Mouse (Mus musculus): ENCODE measurements around the gene Gpr87.

The Gpr87 gene

GRCm38 (mm10) chr3:59187336-59187735 is 7.6 kb downstream of the Gpr87 start:
- no peak for DNase-seq (ENCODE audit: low read depth)

GRCm38 (mm10) chr3:59185662-59186061 is 9.2 kb downstream of the Gpr87 start:
- no peak for DNase-seq (ENCODE audit: low read depth)

GRCm38 (mm10) chr3:59182129-59182528 is 12.8 kb downstream of the Gpr87 start:
- DNase-seq (ENCODE audit: low read depth): no peak

- DNase-seq (ENCODE audit: low read depth): peak; percentile 28
These were observed 13.8 kb downstream of the Gpr87 start for GRCm38 (mm10) chr3:59181134-59181533.

GRCm38 (mm10) chr3:59176871-59177270 is 18.0 kb downstream of the Gpr87 start:
- no peak for DNase-seq (ENCODE audit: low read depth)

GRCm38 (mm10) chr3:59175234-59175633 is 19.7 kb downstream of the Gpr87 start:
- peak; percentile 89 for DNase-seq (ENCODE audit: low read depth)

GRCm38 (mm10) chr3:59174426-59175154 is 20.3 kb downstream of the Gpr87 start:
- DNase-seq (ENCODE audit: low read depth): no peak

GRCm38 (mm10) chr3:59169921-59170627 is 24.8 kb downstream of the Gpr87 start:
- peak; percentile 24 for DNase-seq (ENCODE audit: low read depth)

GRCm38 (mm10) chr3:59169215-59169614 is 25.7 kb downstream of the Gpr87 start:
- DNase-seq (ENCODE audit: low read depth): no peak

GRCm38 (mm10) chr3:59168476-59168875 is 26.4 kb downstream of the Gpr87 start:
- peak; percentile 11 for DNase-seq (ENCODE audit: low read depth)

- DNase-seq (ENCODE audit: low read depth): peak; percentile 82
These were observed 27.4 kb downstream of the Gpr87 start for GRCm38 (mm10) chr3:59167417-59168054.

- DNase-seq (ENCODE audit: low read depth): no peak
These were observed 34.4 kb downstream of the Gpr87 start for GRCm38 (mm10) chr3:59160465-59160864.

GRCm38 (mm10) chr3:59157048-59157447 is 37.9 kb downstream of the Gpr87 start:
- no peak for DNase-seq (ENCODE audit: low read depth)

- DNase-seq (ENCODE audit: low read depth): no peak
These were observed 39.5 kb downstream of the Gpr87 start for GRCm38 (mm10) chr3:59155404-59155803.

GRCm38 (mm10) chr3:59154888-59155287 is 40.0 kb downstream of the Gpr87 start:
- no peak for DNase-seq (ENCODE audit: low read depth)

- DNase-seq (ENCODE audit: low read depth): no peak
These were observed 41.5 kb downstream of the Gpr87 start, which contains the start of gene P2ry14 for GRCm38 (mm10) chr3:59153424-59153823. Gene P2ry14, minus strand, starts transcription at chr3:59153618.

GRCm38 (mm10) chr3:59150624-59151023 is 44.3 kb downstream of the Gpr87 start:
- no peak for DNase-seq (ENCODE audit: low read depth)

GRCm38 (mm10) chr3:59149646-59150045 is 45.3 kb downstream of the Gpr87 start:
- DNase-seq (ENCODE audit: low read depth): no peak

- DNase-seq (ENCODE audit: low read depth): no peak
These were observed 49.7 kb downstream of the Gpr87 start for GRCm38 (mm10) chr3:59145194-59145593.

GRCm38 (mm10) chr3:59141507-59142305 is 53.2 kb downstream of the Gpr87 start:
- DNase-seq (ENCODE audit: low read depth): no peak

GRCm38 (mm10) chr3:59140941-59141340 is 54.0 kb downstream of the Gpr87 start:
- peak; percentile 72 for DNase-seq (ENCODE audit: low read depth)

GRCm38 (mm10) chr3:59140115-59140514 is 54.8 kb downstream of the Gpr87 start:
- DNase-seq (ENCODE audit: low read depth): no peak

Measured in NIH3T3 (cell line).